Mouse (Mus musculus): ENCODE results near the gene Fnip2. TPM values are rescaled to one million over a fixed set of nuclear protein-coding genes. Genes with fewer than 3 reads are reported as not detected.
"Not testable (repeated sequence)": the region's sequence is repeated elsewhere in the genome, so short reads cannot be mapped to it uniquely, and the experiment has no call there.

Fnip2 gene
- total and polyA plus RNA-seq, 2 experiments from 2014 or later, result 6.9 to 30.3 TPM

- Histone ChIP-seq H3K9me3 (ENCODE audit: low read length) (no peaks in the 10 kb centered on the region), H3K4me3 (ENCODE audit: low read depth, low read length) (no peak overlapping the region), H3K27ac (ENCODE audit: low read depth, low read length) (no peak overlapping the region), H3K27me3 (ENCODE audit: insufficient read depth, low read length) (no peaks in the 10 kb centered on the region), H3K9ac (replicated peaks; ENCODE audit: low read length, poor library complexity, severe bottlenecking) (no peak overlapping the region), H3K36me3 (ENCODE audit: insufficient read depth, low read length) (no peaks in the 10 kb centered on the region), H3K4me1 (ENCODE audit: insufficient read depth, low read length) (no peaks in the 10 kb centered on the region), H3K4me2 (ENCODE audit: low read depth, low read length, poor library complexity, severe bottlenecking) (peak overlapping the region; percentile 20)
- 17% methylated on average over 3 of the region's 3 CpGs for WGBS
- TF ChIP-seq CTCF (IDR thresholded peaks at IDR 0.05), result no peak
- ATAC-seq (ENCODE audit: low FRiP score), result peak; percentile 17; the same call in 1 of the 2 replicates
- DNase-seq (ENCODE audit: low spot score), result no peak
Measured at GRCm38 (mm10) chr3:79576468-79576816, 8.8 kb upstream of the Fnip2 start.

DNA sequence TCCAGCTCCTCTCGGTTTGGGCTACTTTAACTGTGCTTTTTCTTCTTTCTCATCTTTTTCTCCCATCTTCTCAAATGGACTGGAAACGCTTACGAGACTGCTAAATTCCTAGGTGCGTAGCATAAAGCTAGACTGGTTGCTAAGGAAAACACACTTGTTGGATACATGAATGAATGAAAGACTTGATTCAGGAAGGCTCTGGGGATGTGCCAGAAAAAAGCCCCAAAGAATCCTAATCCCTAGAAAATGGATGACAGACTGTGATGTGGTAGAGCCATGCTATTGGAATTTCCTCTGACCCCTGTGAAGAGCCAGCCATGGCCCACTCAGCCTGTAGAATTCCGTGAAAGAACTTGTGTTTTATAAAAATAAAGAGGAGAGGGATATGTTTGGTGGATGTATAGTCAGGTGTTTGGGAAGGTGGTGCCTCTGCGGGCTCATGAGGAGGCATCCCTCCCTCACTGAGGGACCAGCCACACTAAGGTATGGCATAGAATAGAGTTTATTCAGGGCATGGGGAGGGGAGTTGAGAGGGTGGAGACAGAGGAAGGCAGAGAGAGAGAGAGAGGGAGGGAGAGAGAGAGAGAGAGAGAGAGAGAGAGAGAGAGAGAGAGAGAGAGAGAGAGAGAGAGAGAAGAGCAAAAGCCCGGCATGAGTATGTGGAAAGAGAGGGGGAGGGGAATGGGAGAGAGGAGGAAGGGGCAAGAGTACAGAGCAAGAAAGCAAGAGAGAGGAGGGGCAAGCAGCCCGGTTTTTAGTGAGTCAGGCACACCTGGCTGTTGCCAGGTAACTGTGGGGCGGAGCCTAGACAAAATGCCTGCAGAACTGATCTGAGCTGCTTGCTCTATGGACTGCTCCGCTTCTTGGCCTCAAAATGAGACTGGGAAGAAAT is 8.2 kb upstream of the Fnip2 start:
- no peaks in the 10 kb centered on the region for H3K4me1 ChIP-seq (ENCODE audit: insufficient read depth, low read length)
- no peaks in the 10 kb centered on the region for H3K27me3 ChIP-seq (ENCODE audit: insufficient read depth, low read length)
- peak; percentile 66 for DNase-seq (ENCODE audit: low spot score)
- no peaks in the 10 kb centered on the region for H3K9me3 ChIP-seq (ENCODE audit: low read length)
- WGBS, result 13% methylated on average over 10 of the region's 10 CpGs
- H3K9ac ChIP-seq (replicated peaks; ENCODE audit: low read length, poor library complexity, severe bottlenecking), result no peak overlapping the region
- H3K27ac ChIP-seq (ENCODE audit: low read depth, low read length), result no peak overlapping the region
- peak overlapping the region; percentile 20 for H3K4me2 ChIP-seq (ENCODE audit: low read depth, low read length, poor library complexity, severe bottlenecking)
- no peak for TF ChIP-seq CTCF (IDR thresholded peaks at IDR 0.05)
- H3K4me3 ChIP-seq (ENCODE audit: low read depth, low read length), result no peak overlapping the region
- no peaks in the 10 kb centered on the region for H3K36me3 ChIP-seq (ENCODE audit: insufficient read depth, low read length)
- ATAC-seq (ENCODE audit: low FRiP score), result peak; percentile 82

GRCm38 (mm10) chr3:79574336-79574735 is 6.7 kb upstream of the Fnip2 start:
- Histone ChIP-seq H3K27me3 (ENCODE audit: insufficient read depth, low read length) (no peaks in the 10 kb centered on the region), H3K4me3 (ENCODE audit: low read depth, low read length) (no peak overlapping the region), H3K9ac (replicated peaks; ENCODE audit: low read length, poor library complexity, severe bottlenecking) (no peak overlapping the region), H3K36me3 (ENCODE audit: insufficient read depth, low read length) (no peaks in the 10 kb centered on the region), H3K9me3 (ENCODE audit: low read length) (no peaks in the 10 kb centered on the region), H3K27ac (ENCODE audit: low read depth, low read length) (no peak overlapping the region), H3K4me1 (ENCODE audit: insufficient read depth, low read length) (no peaks in the 10 kb centered on the region), H3K4me2 (ENCODE audit: low read depth, low read length, poor library complexity, severe bottlenecking) (no peak overlapping the region)
- no peak for ATAC-seq (ENCODE audit: low FRiP score)
- DNase-seq (ENCODE audit: low spot score), result no peak
- 78% methylated on average over 3 of the region's 3 CpGs for WGBS
- TF ChIP-seq CTCF (IDR thresholded peaks at IDR 0.05), result no peak

GRCm38 (mm10) chr3:79573376-79573775 is 5.8 kb upstream of the Fnip2 start:
- not testable (repeated sequence) for H3K9ac ChIP-seq (replicated peaks; ENCODE audit: low read length, poor library complexity, severe bottlenecking); H3K9me3 ChIP-seq (ENCODE audit: low read length); DNase-seq (ENCODE audit: low spot score); H3K4me3 ChIP-seq (ENCODE audit: low read depth, low read length); H3K4me1 ChIP-seq (ENCODE audit: insufficient read depth, low read length); H3K4me2 ChIP-seq (ENCODE audit: low read depth, low read length, poor library complexity, severe bottlenecking); ATAC-seq (ENCODE audit: low FRiP score); H3K36me3 ChIP-seq (ENCODE audit: insufficient read depth, low read length); H3K27ac ChIP-seq (ENCODE audit: low read depth, low read length); H3K27me3 ChIP-seq (ENCODE audit: insufficient read depth, low read length)
- WGBS, result 97% methylated on average over 5 of the region's 5 CpGs

DNA sequence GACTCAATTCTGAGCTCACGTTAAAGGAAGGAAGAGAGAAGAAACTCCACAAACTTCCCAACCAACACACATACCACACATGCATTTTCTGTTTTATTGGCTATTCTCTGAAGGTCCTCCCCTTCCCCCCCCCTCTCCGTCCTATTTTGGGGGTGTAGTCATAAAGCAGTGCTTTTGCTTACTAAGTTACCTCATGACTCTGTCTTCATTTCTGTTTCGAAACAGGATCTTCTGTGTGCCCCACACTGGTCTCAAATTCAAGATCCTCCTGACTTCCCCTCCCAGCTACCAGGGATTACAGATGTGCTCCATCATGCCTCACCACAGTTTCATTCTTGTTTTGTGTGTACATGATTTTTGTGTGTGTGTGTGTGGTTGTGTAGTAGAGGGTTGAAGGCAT is 4.8 kb upstream of the Fnip2 start:
- Histone ChIP-seq H3K9ac (replicated peaks; ENCODE audit: low read length, poor library complexity, severe bottlenecking) (no peak overlapping the region), H3K4me2 (ENCODE audit: low read depth, low read length, poor library complexity, severe bottlenecking) (no peak overlapping the region), H3K4me3 (ENCODE audit: low read depth, low read length) (no peak overlapping the region), H3K9me3 (ENCODE audit: low read length) (no peaks in the 10 kb centered on the region), H3K27me3 (ENCODE audit: insufficient read depth, low read length) (no peaks in the 10 kb centered on the region), H3K4me1 (ENCODE audit: insufficient read depth, low read length) (no peaks in the 10 kb centered on the region), H3K36me3 (ENCODE audit: insufficient read depth, low read length) (no peaks in the 10 kb centered on the region), H3K27ac (ENCODE audit: low read depth, low read length) (no peak overlapping the region)
- WGBS, result 69% methylated on average over 3 of the region's 3 CpGs
- no peak for TF ChIP-seq CTCF (IDR thresholded peaks at IDR 0.05)
- DNase-seq (ENCODE audit: low spot score) (no peak), ATAC-seq (ENCODE audit: low FRiP score) (no peak)

GRCm38 (mm10) chr3:79569351-79569681 is 1.7 kb upstream of the Fnip2 start:
- Histone ChIP-seq H3K4me1 (ENCODE audit: insufficient read depth, low read length) (no peaks in the 10 kb centered on the region), H3K27ac (ENCODE audit: low read depth, low read length) (no peak overlapping the region), H3K4me2 (ENCODE audit: low read depth, low read length, poor library complexity, severe bottlenecking) (no peak overlapping the region), H3K9me3 (ENCODE audit: low read length) (no peaks in the 10 kb centered on the region), H3K9ac (replicated peaks; ENCODE audit: low read length, poor library complexity, severe bottlenecking) (no peak overlapping the region), H3K4me3 (ENCODE audit: low read depth, low read length) (no peak overlapping the region), H3K27me3 (ENCODE audit: insufficient read depth, low read length) (no peaks in the 10 kb centered on the region), H3K36me3 (ENCODE audit: insufficient read depth, low read length) (no peaks in the 10 kb centered on the region)
- no peak for ATAC-seq (ENCODE audit: low FRiP score)
- 83% methylated on average over 3 of the region's 3 CpGs for WGBS
- DNase-seq (ENCODE audit: low spot score), result no peak
- no peak for TF ChIP-seq CTCF (IDR thresholded peaks at IDR 0.05)

Measured in midbrain, postnatal 0 days (tissue).